Mouse (Mus musculus) heart, adult 2 months (tissue): Measurements from ENCODE around the gene Mtus2. TPM values are rescaled to one million over a fixed set of nuclear protein-coding genes. Genes with fewer than 3 reads are reported as not detected.
A peak's percentile ranks its signal among the peaks of the same experiment; 100 is the strongest.

Experiments used
- DNase-seq, 2 experiments: peaks; one replicate each; pipeline ENCODE4 v3.0.0; 2021
- H3K27ac ChIP-seq: fragments of 200-600 bp; 2 replicates; pipeline ENCODE4 v1.8.1; 2022
- H3K27me3 ChIP-seq: fragments of 200-500 bp; 2 replicates; pipeline ENCODE4 v1.6.1; 2012; ENCODE audit warnings: mild to moderate bottlenecking, low read length, inconsistent platforms, mixed read lengths; ENCODE audit not compliant: control insufficient read depth, insufficient read depth
- H3K36me3 ChIP-seq: fragments of 200-500 bp; 2 replicates; pipeline ENCODE4 v1.6.1; 2012; ENCODE audit warnings: low read length, inconsistent platforms; ENCODE audit not compliant: control insufficient read depth, insufficient read depth
- H3K4me1 ChIP-seq: fragments of 200-500 bp; 2 replicates; pipeline ENCODE4 v1.6.1; 2011; ENCODE audit warnings: low read length; ENCODE audit not compliant: control insufficient read depth, insufficient read depth
- H3K4me3 ChIP-seq: fragments of 200-600 bp; 2 replicates; pipeline ENCODE4 v1.8.1; 2022
- H3K79me2 ChIP-seq: fragments of 200-500 bp; replicated peaks from 2 replicates; pipeline ENCODE4 v1.6.1; 2012; ENCODE audit warnings: mild to moderate bottlenecking, inconsistent platforms, low read length, moderate library complexity, mixed read lengths; ENCODE audit not compliant: control insufficient read depth, insufficient read depth
- H3K9ac ChIP-seq: fragments of 200-500 bp; 2 replicates; pipeline ENCODE4 v1.6.1; 2012; ENCODE audit warnings: low read depth, mild to moderate bottlenecking, control low read depth, inconsistent platforms, low read length, mixed read lengths
- CTCF ChIP-seq: fragments of 200-600 bp; IDR thresholded peaks from 2 replicates; pipeline ENCODE4 v1.8.1; 2022; ENCODE audit warnings: antibody characterized with exemption, mild to moderate bottlenecking, moderate library complexity
- EP300 ChIP-seq: fragments of 200-500 bp; IDR thresholded peaks from 2 replicates; pipeline ENCODE4 v1.6.1; 2011; ENCODE audit warnings: low read depth, low read length, control low read depth; ENCODE audit not compliant: insufficient read depth
- POLR2A ChIP-seq: fragments of 200-500 bp; IDR thresholded peaks from 2 replicates; pipeline ENCODE4 v1.6.1; 2011; ENCODE audit warnings: mild to moderate bottlenecking, low read depth, low read length, control low read depth; ENCODE audit not compliant: insufficient read depth
- WGBS: fragments of 180-500 bp; shearing (Covaris S2); methylation state at CpG from one replicate; pipeline ENCODE4 v1.1.7; 2018; 5-methylcytosine and 5-hydroxymethylcytosine counted together
- intact Hi-C: fragments of 180-260 bp; cut with DNase I; formaldehyde crosslinking; loops from one replicate; pipeline ENCODE4 v1.15.1; 2025
- polyA plus RNA-seq: library from polyadenylated mRNA; depleted of rRNA; stranded (reverse); fragments of >200 nt; gene quantifications from 2 replicates; pipeline ENCODE4 v1.2.3, GENCODE M21; 2012
- total RNA-seq, 2 experiments: library from RNA; stranded (reverse); gene quantifications; 2 replicates each; pipeline ENCODE4 v1.2.3; 2021

Mtus2 gene
- total and polyA plus RNA-seq, 3 experiments, result 53.5 to 109 (median 96.9) TPM

- intact Hi-C loops, result no loop called here
- H3K27me3 ChIP-seq, result no peaks in the 10 kb centered on the region
- H3K9ac ChIP-seq, result no peak overlapping the region
- no peak for TF ChIP-seq POLR2A
- peak; percentile 56 for TF ChIP-seq CTCF
- TF ChIP-seq EP300, result no peak
- H3K36me3 ChIP-seq, result no peaks in the 10 kb centered on the region
- DNase-seq, result no peak
- H3K27ac ChIP-seq, result no peak overlapping the region
- no peak overlapping the region for H3K4me3 ChIP-seq
- H3K4me1 ChIP-seq, result peaks cover 2% of the 10 kb centered on the region; the same call in 1 of the 2 replicates
- WGBS, result 37% methylated on average over 6 of the region's 6 CpGs
- no peaks in the 10 kb centered on the region for H3K79me2 ChIP-seq
Measured at GRCm38 (mm10) chr5:147915038-147915566, 42.0 kb upstream of the Mtus2 start.

- Histone ChIP-seq H3K36me3 (no peaks in the 10 kb centered on the region), H3K79me2 (no peaks in the 10 kb centered on the region), H3K27me3 (no peaks in the 10 kb centered on the region), H3K4me1 (peaks cover 2% of the 10 kb centered on the region; the same call in 1 of the 2 replicates), H3K9ac (no peak overlapping the region), H3K27ac (no peak overlapping the region), H3K4me3 (no peak overlapping the region)
- intact Hi-C loops, result no loop called here
- 84% methylated on average over 9 of the region's 9 CpGs for WGBS
- TF ChIP-seq EP300 (no peak), POLR2A (no peak), CTCF (no peak)
- DNase-seq, result no peak
Measured at GRCm38 (mm10) chr5:147916171-147916570, 40.9 kb upstream of the Mtus2 start.

GRCm38 (mm10) chr5:147918044-147918846 lies 38.9 kb upstream of the Mtus2 start:
- 38% methylated on average over 17 of the region's 17 CpGs for WGBS
- TF ChIP-seq POLR2A (no peak), CTCF (no peak), EP300 (no peak)
- intact Hi-C loops, result no loop called here
- Histone ChIP-seq H3K4me3 (no peak overlapping the region), H3K36me3 (no peaks in the 10 kb centered on the region), H3K27me3 (no peaks in the 10 kb centered on the region), H3K79me2 (no peaks in the 10 kb centered on the region), H3K4me1 (peaks cover 2% of the 10 kb centered on the region; the same call in 1 of the 2 replicates), H3K9ac (no peak overlapping the region), H3K27ac (peak overlapping the region; percentile 36; the same call in 1 of the 2 replicates)
- DNase-seq, result peak; percentile 34 to 51

- 79% methylated on average over 5 of the region's 5 CpGs for WGBS
- no peaks in the 10 kb centered on the region for H3K36me3 ChIP-seq
- DNase-seq, result no peak
- H3K27ac ChIP-seq, result no peak overlapping the region
- H3K9ac ChIP-seq, result no peak overlapping the region
- no peak overlapping the region for H3K4me3 ChIP-seq
- H3K79me2 ChIP-seq, result no peaks in the 10 kb centered on the region
- H3K4me1 ChIP-seq, result no peaks in the 10 kb centered on the region; the same call in 1 of the 2 replicates
- intact Hi-C loops, result loop anchor here (10.0 kb wide), 1 partner anchor 510 kb away; no protein-coding TSS in a partner anchor
- TF ChIP-seq POLR2A (no peak), EP300 (no peak), CTCF (no peak)
- H3K27me3 ChIP-seq, result no peaks in the 10 kb centered on the region
Measured at GRCm38 (mm10) chr5:147924621-147925020, 32.5 kb upstream of the Mtus2 start.

GRCm38 (mm10) chr5:147925935-147926604 lies 31.1 kb upstream of the Mtus2 start:
- Histone ChIP-seq H3K36me3 (no peaks in the 10 kb centered on the region), H3K27ac (no peak overlapping the region), H3K27me3 (no peaks in the 10 kb centered on the region), H3K9ac (no peak overlapping the region), H3K4me3 (no peak overlapping the region), H3K4me1 (no peaks in the 10 kb centered on the region; the same call in 1 of the 2 replicates), H3K79me2 (no peaks in the 10 kb centered on the region)
- TF ChIP-seq CTCF (peak; percentile 78), POLR2A (no peak)
- DNase-seq, result peak in 1 of 2 experiments; percentile 35
- 56% methylated on average over 15 of the region's 15 CpGs for WGBS
- intact Hi-C loops, result loop anchor here (10.0 kb wide), 1 partner anchor 511 kb away; no protein-coding TSS in a partner anchor
